Mouse (Mus musculus) urinary bladder, adult 18-20 months (tissue): ENCODE results near the gene Hist1h2ae.
A peak's percentile ranks its signal among the peaks of the same experiment; 100 is the strongest.
"Not testable (repeated sequence)": the region's sequence is repeated elsewhere in the genome, so short reads cannot be mapped to it uniquely, and the experiment has no call there.

Experiments
- DNase-seq, 2 experiments: peaks; one replicate each; pipeline ENCODE4 v3.0.0; 2022; ENCODE audit warnings: low spot score in 2 of 2, mixed read lengths in 2 of 2

The Hist1h2ae gene

DNA sequence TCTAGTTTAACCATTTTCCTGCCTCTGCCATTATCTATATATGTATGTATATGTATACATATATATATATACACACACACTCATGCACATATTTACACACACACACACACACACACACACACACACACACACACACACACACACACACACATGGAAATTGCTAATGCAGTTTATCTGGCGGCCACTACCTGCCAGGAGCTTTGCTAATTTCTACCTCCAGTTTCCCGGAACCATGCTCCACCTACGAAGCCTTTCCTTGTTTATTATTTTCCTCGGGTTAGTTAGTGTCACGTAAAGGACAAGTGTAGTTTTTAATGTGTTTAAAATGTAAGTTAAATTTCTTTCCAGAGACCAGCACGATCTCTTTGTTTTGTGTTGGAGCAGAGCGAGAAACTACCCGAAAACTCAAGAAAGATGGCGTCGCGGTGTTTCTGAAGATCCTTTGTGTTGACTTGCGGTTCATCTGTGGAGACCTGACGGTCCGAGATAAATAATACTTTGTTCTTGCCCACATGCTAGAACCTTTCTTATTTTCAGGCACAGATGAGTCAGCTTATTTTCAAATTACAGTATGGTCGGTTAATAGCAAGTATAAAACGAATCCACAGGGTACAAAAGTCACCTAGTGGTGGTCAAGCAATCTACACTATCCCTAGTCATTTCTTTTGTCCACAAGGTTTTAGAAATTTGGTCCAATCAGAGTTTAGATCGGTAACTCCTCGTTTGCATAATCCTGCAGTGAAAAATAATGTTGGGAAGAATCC is 8.1 kb downstream of the Hist1h2ae start:
- DNase-seq: no peak

DNA sequence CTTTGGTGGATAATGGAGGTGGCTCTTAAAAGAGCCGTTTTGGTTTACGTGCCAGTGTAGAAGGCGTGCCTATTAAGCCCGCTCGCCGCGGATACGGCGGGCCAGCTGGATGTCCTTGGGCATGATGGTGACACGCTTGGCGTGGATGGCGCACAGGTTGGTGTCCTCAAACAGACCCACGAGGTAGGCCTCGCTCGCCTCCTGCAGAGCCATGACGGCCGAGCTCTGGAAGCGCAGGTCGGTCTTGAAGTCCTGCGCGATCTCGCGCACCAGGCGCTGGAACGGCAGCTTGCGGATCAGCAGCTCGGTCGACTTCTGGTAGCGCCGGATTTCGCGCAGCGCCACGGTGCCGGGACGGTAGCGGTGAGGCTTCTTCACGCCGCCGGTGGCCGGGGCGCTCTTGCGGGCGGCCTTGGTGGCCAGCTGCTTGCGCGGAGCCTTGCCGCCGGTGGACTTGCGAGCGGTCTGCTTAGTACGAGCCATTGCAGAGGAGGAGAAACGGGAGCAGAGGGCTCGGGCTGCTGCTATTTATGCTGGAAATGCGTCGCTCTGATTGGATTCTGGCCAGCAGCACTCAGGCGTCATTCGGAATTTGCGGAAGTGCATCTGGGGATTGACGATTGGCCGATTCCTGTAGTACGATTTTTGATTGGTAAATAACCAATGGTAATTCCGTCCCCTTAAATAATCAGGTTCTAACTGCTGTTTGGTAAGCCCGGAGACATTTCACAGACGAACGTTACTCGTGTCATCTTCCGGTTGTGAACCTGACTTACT is 8.9 kb downstream of the Hist1h2ae start, which contains the start of gene Hist1h3e:
Gene Hist1h3e, minus strand, starts transcription at position 487 of the 777 bp plus-strand sequence.
- DNase-seq: peak; percentile 87 to 92

DNA sequence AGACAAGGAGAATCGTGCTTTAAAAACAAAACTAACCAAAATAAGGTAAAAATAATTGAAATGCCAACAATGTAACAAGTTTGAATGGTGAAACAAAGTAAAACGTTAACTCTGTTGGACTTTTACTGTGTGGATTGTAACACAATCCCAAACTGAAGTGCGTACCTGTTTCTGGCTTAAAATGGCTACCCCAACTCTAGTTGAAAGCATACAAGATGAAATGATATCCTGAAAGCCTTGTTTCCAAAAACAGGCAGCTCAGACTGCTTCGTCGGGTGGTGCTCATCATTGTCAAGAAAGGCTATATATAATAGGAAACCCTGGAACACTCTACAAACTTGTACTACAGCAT is 9.5 kb downstream of the Hist1h2ae start:
- not testable (repeated sequence) for DNase-seq

DNA sequence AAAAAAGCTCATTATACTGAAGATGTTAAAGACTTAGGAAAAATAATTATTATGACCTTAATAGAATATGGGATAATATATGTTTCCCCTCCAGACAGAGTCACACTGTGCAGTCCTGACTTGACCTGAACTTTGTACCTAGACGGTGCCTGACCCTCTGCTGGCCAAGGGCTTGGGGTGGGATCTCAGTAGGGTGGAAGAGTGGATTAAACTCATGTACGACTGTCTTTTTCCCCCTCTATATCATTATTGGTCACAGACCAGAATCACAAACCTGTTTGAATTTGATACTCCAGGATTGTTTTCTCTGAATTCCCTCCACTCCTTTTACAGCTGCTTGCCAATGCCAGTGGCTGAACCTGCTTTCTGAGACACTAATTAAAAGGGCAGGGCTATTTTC is 10.3 kb downstream of the Hist1h2ae start:
- DNase-seq: not testable (repeated sequence)

DNA sequence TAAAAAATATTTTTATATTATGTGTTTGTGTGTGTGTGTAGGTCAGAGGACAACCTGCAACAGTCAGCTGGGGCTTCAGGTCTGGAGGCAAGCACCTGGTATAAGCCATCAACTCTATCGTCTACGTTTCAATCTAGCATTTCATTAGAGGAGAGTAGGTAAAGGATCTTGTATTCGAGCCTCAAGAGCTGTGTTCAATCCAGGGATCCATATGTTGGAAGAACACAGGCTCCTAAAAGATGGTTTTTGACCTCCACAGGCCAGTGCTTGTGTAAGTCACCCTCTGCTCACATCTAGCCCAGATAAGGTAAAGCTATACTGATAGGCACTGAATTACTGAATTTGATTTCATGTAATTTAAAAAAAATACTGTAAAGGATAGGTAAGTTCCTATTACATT is 14.1 kb downstream of the Hist1h2ae start:
- no peak for DNase-seq

DNA sequence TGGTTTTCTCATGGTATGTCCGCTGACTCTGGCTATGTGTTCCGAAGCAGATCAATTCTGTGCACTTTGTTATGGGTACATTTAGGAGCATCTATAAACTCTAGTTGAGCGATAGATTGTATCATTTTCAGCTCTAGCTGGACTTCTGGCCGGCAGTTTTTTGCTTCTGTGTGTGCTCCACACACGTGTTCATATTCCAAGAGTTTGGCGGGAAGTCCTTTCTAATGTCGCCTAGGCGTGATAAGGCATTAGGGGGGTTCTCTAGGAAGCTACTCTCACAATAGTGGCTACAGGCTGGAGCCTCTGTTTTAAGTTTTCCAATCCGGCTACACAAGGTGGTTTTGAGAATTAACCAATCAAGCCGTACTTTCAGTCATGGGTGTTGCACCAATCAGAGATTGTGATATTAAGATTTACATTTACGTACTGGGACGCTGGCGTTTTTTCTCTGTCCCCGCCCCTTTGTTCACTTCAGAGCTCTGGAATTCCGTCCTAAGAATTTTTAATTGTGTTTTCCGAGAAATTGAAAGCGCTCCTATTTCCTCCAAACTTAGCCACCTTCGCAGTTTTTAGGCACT is 15.1 kb downstream of the Hist1h2ae start:
- DNase-seq: peak; percentile 47 to 53

DNA sequence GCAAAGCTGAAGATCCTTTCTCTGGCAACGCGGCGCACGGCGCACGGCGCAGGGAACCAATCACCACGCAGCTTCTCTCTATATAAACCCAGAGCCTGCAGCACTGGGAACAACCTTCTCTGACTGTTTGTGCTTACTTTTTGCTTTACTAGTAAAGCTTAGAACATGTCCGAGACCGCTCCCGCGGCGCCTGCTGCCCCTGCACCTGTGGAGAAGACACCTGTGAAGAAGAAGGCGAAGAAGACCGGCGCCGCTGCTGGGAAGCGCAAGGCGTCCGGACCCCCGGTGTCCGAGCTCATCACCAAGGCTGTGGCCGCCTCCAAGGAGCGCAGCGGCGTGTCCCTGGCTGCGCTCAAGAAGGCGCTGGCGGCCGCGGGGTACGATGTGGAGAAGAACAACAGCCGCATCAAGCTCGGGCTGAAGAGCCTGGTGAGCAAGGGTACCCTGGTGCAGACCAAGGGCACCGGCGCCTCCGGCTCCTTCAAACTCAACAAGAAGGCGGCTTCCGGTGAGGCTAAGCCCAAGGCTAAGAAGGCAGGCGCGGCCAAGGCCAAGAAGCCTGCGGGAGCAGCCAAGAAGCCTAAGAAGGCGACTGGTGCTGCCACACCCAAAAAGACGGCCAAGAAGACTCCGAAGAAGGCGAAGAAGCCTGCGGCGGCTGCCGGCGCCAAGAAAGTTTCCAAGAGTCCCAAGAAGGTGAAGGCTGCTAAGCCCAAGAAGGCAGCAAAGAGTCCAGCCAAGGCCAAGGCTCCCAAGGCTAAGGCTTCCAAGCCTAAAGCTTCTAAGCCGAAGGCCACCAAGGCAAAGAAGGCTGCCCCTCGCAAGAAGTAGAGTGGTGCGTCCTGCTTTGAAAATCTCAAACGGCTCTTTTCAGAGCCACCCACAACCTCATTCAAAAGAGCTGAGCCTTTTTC is 15.8 kb downstream of the Hist1h2ae start:
- DNase-seq: peak; percentile 59 to 68

DNA sequence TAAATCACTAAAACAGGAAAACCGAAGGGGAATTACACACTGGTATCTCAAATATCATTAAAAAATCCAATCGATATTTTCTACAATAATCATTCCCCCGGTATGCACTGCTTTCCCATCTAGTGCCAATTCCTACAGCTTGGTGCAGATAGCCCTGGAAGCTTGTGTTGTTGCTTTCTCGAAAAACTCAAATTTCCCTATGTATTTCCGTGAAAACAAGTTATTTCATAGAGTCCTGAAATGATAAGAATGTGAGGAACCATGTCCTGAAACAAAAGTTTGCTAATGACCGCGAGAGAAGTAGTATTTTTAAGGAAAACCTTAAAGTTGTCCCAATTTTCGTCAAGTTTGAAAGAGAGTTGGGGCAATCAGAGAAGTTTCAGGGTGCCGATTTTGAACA is 16.6 kb downstream of the Hist1h2ae start:
- no peak for DNase-seq

DNA sequence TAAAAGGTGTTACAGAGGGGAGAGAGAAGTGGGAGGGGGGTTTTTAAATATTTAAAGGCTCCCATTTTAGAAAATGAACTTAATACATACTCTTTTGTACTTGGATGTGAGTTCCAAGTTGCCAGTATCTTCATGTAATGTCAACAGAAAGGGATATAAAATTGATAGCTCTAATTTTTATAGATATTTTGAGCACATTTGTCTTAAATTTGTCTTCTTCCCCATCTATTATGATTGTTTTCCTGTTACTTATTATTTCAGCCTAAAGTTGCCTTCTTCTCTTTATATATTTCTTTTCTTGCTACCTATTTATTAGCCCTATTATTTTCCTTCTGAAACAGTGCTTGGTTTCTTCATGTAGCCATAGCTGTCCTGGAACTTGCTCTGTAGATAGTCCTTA is 18.1 kb downstream of the Hist1h2ae start, which contains the start of gene Hist1h1d:
Gene Hist1h1d, plus strand, starts transcription at position 301 of the 400 bp plus-strand sequence.
- no peak for DNase-seq

DNA sequence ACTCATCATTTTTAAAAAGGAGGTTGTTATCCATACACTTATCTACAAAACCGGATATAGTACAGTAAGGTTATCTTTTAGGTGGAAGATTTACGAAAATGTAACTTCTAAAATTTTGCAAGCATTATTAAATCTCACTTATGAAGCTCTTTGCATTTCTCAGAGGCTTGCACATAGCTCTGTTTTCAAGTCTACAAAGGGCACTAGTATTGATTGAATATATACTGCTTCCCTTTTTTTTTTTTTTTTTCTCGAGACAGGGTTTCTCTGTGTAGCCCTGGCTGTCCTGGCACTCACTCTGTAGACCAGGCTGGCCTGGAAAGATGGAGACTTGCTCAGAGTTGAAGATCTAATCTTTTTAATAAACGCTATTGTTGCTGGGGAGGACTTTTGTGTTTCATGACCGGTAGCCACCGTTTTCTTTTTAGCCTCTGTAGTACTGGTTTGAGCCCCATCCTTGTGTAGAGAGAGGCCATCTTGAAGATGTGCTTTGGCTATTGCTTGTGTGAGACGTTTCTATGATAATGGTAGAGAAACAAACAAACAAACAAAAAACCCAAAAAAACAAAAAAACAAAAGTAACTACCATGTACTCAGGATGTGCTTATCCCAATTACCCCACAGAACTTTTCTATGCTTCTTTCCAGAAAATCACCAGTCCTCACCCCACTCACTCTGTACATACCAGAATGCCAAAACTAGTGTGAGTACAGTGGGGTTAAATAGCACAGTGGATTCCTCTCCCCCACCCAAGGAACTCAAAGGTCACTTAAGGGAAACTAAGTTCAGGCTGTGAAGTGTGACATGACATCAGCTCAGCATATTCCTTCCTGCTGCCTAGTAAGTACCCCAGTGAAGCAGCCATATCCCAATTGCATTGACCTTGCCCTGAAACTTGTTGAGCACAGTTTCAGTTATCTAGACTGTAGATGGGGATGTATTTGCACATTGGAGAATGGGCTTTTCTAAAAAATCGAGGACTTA is 18.8 kb downstream of the Hist1h2ae start:
- DNase-seq: no peak

DNA sequence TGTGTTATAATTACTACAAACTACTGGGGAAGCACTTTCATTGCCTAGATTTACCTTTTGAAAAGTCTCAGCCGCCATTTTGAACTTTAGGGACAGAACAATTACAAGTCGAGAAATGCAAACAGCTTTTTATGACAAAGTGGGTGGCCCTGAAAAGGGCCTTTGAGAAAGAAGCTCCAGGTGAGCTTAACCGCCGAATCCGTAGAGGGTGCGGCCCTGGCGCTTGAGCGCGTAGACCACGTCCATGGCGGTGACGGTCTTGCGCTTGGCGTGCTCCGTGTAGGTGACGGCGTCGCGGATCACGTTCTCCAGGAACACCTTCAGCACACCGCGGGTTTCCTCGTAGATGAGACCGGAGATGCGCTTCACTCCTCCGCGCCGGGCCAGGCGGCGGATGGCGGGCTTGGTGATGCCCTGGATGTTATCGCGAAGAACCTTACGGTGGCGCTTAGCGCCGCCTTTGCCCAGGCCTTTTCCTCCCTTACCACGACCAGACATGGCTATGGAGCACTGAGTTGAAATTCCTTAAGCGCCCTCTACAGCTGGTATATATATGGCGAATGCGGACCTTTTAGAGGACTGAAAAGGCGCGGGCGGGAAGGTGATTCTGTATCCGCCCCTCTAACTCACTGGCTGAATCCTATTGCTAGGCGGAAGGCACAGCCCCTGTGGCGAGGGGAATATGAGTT is 19.7 kb downstream of the Hist1h2ae start, which contains the start of gene Hist1h4f:
Gene Hist1h4f, minus strand, starts transcription at position 503 of the 689 bp plus-strand sequence.
- DNase-seq: peak; percentile 66 to 73

DNA sequence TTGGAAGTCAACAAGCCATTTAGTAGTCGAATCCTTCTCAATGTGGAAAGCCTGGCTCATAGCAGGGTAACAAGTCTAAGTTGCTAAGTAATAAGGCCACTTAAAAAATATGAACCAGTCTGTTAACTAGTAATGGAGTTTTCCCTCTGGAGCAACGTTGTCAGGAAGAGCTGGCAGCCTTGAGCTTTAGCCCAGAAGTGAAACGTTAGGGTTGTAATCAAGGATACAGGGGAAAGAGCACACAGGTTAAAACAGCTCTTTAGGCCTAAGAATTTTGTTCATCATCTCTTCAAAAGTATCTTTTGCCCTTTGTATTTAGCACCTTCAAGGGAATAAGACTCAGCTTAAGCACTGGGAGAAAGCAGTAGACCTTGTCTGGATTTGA is 20.3 kb downstream of the Hist1h2ae start:
- no peak for DNase-seq

DNA sequence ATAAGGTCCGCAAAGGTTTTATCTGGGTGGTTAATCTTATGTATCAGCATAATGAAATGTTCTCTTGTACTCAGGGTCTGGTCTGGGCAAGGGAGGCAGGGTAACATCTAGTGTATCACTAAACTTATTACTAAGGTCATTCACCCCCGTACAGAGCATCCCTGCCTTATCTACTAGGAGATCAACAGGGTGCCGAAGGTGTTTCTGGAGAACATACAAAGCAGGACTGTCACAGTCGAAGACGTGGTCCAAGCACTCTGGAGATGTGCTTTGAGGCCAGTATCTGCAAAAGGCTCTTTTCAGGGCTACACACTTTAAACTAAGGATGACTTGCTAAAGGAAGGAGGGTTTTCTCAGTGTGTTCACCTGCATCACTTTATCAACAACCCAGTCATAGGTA is 24.3 kb downstream of the Hist1h2ae start:
- DNase-seq: no peak

DNA sequence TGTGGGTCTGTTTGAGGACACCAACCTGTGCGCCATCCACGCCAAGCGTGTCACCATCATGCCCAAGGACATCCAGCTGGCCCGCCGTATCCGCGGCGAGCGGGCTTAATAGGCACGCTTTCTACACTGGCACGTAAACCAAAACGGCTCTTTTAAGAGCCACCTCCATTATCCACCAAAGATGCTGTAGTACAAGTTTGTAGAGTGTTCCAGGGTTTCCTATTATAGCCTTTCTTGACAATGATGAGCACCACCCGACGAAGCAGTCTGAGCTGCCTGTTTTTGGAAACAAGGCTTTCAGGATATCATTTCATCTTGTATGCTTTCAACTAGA is 26.3 kb downstream of the Hist1h2ae start:
- not testable (repeated sequence) for DNase-seq

DNA sequence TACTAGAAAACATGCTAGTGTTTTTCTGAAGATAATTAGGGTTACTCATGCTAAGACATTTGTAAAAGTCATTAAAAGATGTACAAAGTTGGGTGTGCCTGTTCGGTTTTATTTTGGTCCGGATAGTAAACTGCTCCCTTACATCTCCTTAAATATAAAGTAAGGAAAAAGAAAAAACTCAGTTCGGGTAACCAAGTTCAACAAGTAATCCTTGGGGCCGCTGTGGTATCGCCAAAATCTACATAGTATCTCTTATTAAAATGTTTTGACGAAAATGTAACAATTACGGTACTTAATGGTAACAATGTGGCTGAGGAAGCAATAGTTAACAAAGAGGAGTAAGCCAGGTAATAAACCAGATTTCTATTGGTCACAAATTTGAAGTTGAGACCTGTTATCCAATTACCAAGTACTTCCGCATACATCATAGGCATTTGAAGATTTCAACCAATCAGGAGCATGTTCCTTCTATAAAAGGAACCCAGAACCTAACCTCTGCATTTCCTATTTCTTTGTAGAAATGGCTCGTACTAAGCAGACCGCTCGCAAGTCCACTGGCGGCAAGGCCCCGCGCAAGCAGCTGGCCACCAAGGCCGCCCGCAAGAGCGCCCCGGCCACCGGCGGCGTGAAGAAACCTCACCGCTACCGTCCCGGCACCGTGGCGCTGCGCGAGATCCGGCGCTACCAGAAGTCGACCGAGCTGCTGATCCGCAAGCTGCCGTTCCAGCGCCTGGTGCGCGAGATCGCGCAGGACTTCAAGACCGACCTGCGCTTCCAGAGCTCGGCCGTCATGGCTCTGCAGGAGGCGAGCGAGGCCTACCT is 26.8 kb downstream of the Hist1h2ae start, which contains the start of gene Hist1h3f:
Gene Hist1h3f, plus strand, starts transcription at position 88 of the 822 bp plus-strand sequence.
- peak; percentile 59 to 62 for DNase-seq

DNA sequence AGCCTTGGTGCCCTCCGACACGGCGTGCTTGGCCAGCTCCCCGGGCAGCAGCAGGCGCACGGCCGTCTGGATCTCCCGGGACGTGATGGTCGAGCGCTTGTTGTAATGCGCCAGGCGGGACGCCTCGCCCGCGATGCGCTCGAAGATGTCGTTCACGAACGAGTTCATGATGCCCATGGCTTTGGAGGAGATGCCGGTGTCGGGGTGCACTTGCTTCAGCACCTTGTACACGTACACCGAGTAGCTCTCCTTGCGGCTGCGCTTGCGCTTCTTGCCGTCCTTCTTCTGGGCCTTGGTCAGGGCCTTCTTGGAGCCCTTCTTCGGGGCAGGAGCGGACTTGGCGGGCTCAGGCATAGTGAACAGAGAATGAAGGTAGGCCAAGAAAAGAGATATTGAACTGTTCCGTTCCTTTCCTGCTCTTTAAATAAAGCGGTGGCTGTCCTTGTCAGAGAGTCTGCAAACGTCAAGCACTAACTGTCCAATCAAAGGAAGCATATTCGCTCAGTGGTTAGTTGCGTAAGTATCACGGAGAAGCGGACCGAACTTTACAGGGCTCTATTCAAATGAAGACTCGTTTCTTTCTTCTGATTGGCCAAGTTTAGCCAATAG is 27.9 kb downstream of the Hist1h2ae start, which contains the start of gene Hist1h2bh:
Gene Hist1h2bh, minus strand, starts transcription at position 394 of the 609 bp plus-strand sequence.
- DNase-seq: peak; percentile 56 to 61

DNA sequence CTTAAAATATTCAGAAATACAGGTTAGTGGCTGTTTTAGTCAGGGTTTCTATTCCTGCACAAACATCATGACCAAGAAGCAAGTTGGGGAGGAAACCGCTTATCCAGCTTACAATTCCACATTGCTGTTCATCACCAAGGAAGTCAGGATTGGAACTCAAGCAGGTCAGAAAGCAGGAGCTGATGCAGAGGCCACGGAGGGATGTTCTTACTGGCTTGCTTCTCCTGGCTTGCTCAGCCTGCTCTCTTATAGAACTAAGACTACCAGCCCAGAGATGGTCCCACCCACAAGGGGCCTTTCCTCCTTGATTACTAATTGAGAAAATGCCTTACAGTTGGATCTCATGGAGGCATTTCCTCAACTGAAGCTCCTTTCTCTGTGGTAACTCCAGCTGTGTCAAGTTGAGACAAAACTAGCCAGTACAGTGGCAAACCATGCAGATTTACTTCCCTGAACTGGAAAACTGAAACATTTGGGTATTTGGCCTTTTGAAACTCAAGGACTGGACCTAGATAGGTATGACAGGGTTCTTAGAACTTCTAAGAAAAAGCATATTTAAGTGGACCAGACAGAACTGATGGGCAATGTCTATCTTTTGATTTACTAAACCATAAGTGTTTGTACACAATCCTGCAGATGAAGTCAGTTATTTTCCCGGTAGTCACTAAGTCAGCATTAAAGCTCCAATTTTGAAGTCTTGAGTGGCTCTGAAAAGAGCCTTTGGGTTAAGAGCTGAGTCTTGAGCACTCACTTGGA is 28.6 kb downstream of the Hist1h2ae start:
- DNase-seq: not testable (repeated sequence)
